Mouse (Mus musculus) monocyte, adult 2 months (primary cell): ENCODE measurements around the gene Glp2r.
A peak's percentile ranks its signal among the peaks of the same experiment; 100 is the strongest.

Experiments
- DNase-seq, 2 experiments: peaks; one replicate each; pipeline ENCODE4 v3.0.0; 2022; ENCODE audit warnings: low spot score in 2 of 2, low read depth in 1 of 2

Glp2r gene

GRCm38 (mm10) chr11:67664261-67664660, 106.7 kb downstream of the Glp2r start:
- no peak for DNase-seq

GRCm38 (mm10) chr11:67663437-67663836, 107.5 kb downstream of the Glp2r start:
- DNase-seq = no peak

GRCm38 (mm10) chr11:67661465-67661864, 109.5 kb downstream of the Glp2r start:
- no peak for DNase-seq

GRCm38 (mm10) chr11:67657685-67658382, 113.1 kb downstream of the Glp2r start:
- DNase-seq = no peak

- DNase-seq = no peak
Observed at GRCm38 (mm10) chr11:67656811-67657210, 114.1 kb downstream of the Glp2r start.

GRCm38 (mm10) chr11:67656366-67656765, 114.6 kb downstream of the Glp2r start:
- no peak for DNase-seq

- no peak for DNase-seq
Observed at GRCm38 (mm10) chr11:67655236-67655959, 115.6 kb downstream of the Glp2r start.

- DNase-seq = no peak
Observed at GRCm38 (mm10) chr11:67654514-67654913, 116.4 kb downstream of the Glp2r start.

GRCm38 (mm10) chr11:67653521-67654090, 117.3 kb downstream of the Glp2r start:
- no peak for DNase-seq

- no peak for DNase-seq
Observed at GRCm38 (mm10) chr11:67652893-67653255, 118.1 kb downstream of the Glp2r start.

- DNase-seq = no peak
Observed at GRCm38 (mm10) chr11:67652194-67652892, 118.6 kb downstream of the Glp2r start.

GRCm38 (mm10) chr11:67651731-67652130, 119.2 kb downstream of the Glp2r start:
- no peak for DNase-seq

- DNase-seq = no peak
Observed at GRCm38 (mm10) chr11:67649971-67650707, 120.8 kb downstream of the Glp2r start.

GRCm38 (mm10) chr11:67648651-67649407, 122.1 kb downstream of the Glp2r start:
- no peak for DNase-seq

- peak; percentile 38 to 45 for DNase-seq
Observed at GRCm38 (mm10) chr11:67647745-67648144, 123.2 kb downstream of the Glp2r start.

GRCm38 (mm10) chr11:67644632-67645149, 126.3 kb downstream of the Glp2r start:
- no peak for DNase-seq

- DNase-seq = no peak
Observed at GRCm38 (mm10) chr11:67643465-67643864, 127.5 kb downstream of the Glp2r start.

- DNase-seq = no peak
Observed at GRCm38 (mm10) chr11:67642835-67643234, 128.1 kb downstream of the Glp2r start.

GRCm38 (mm10) chr11:67642421-67642820, 128.5 kb downstream of the Glp2r start:
- no peak for DNase-seq

GRCm38 (mm10) chr11:67640299-67640698, 130.7 kb downstream of the Glp2r start:
- no peak for DNase-seq
